22 mouse cellular contexts compared by ENCODE assay signal in the genomic region with DNA sequence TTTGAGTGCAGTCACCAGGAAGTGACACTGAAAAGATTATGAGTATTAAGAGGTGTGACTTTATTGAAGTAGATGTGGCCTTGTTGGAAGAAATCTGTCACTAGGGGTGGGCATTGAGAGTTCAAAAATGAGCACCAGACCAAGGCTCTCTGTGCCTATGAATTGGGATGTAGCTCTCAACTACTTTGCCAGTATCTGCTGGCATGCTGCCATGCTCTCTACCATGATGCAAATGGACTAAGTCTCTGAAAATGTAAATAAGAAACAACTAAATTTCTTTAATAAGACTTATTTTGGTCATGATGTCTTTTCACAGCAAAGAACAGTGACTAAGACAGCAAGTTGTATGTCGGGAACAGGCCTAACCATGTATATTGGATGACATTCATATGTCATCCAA.
A peak's percentile ranks its signal among the peaks of the same experiment; 100 is the strongest.
DNase-seq lines count a peak whose midpoint lies in the region; ATAC-seq and TF ChIP-seq lines count a peak whose summit lies in the region.
"Had no signal": no experiment of that assay in that cellular context is flagged by ENCODE, and none has a peak within 500 bp of the region (broad histone marks: within the 10 kb centered on the region; RNA-seq: fewer than 3 reads in every experiment).

No protein-coding gene starts in this region.

- DNase-seq in cerebellum, adult 2 months = peak; percentile 32 to 50
- DNase-seq in cerebellum, postnatal 4 days (ENCODE audit: low spot score in 2 of 2) = no peak
- DNase-seq in NIH3T3 (ENCODE audit: low read depth) = peak; percentile 11
- DNase-seq in cerebellum, adult 8-10 months = peak; percentile 36
- DNase-seq in cerebellum, postnatal 14 days = peak; percentile 31 to 46
- DNase-seq in forebrain, postnatal 0 days = no peak
- DNase-seq in urinary bladder, adult 18-20 months (ENCODE audit: low spot score in 2 of 2) = no peak
- DNase-seq: adrenal gland, adult 2 months; adrenal gland, postnatal 25 days; embryo, embryonic 11 days; gastrocnemius, postnatal 14 days; heart, adult 2 months; kidney, adult 2 months had no signal

- no peak for TF ChIP-seq POLR2A in cerebellum, adult 2 months (IDR thresholded peaks at IDR 0.05; ENCODE audit: borderline replicate concordance, insufficient read depth, low read length)

- H3K27ac ChIP-seq in cerebellum, adult 2 months (ENCODE audit: insufficient read depth, low read length) = no peak overlapping the region
- H3K27ac ChIP-seq in forebrain, postnatal 0 days (ENCODE audit: low read depth, low read length) = no peak overlapping the region
- H3K27ac ChIP-seq: embryonic facial prominence, embryonic 15.5 days; forebrain, embryonic 10.5 days; heart, adult 2 months; hindbrain, embryonic 10.5 days had no signal

- no peak overlapping the region for H3K4me2 ChIP-seq in forebrain, postnatal 0 days (ENCODE audit: low read depth)
- H3K4me2 ChIP-seq: embryonic facial prominence, embryonic 15.5 days; heart, embryonic 11.5 days; hindbrain, embryonic 14.5 days had no signal

- no peak for ATAC-seq in forebrain, postnatal 0 days
- ATAC-seq: forebrain, embryonic 14.5 days; intestine, embryonic 16.5 days had no signal

- peaks cover 4% of the 10 kb centered on the region for H3K4me1 ChIP-seq in cerebellum, adult 2 months (ENCODE audit: control insufficient read depth, insufficient read depth, low read length)
- no peaks in the 10 kb centered on the region for H3K4me1 ChIP-seq in forebrain, postnatal 0 days (ENCODE audit: insufficient read depth)
- H3K4me1 ChIP-seq: embryonic facial prominence, embryonic 15.5 days; forebrain, embryonic 10.5 days; hindbrain, embryonic 10.5 days had no signal

- H3K4me3 ChIP-seq in cerebellum, adult 2 months (replicated peaks; ENCODE audit: insufficient read depth, low read depth, low read length) = no peak overlapping the region
- no peak overlapping the region for H3K4me3 ChIP-seq in forebrain, postnatal 0 days (ENCODE audit: low read depth, low read length)
- H3K4me3 ChIP-seq: embryonic facial prominence, embryonic 15.5 days; erythroblast, embryonic 14.5 days; forebrain, embryonic 10.5 days; heart, adult 2 months; hindbrain, embryonic 10.5 days had no signal

- 98% methylated on average over 1 of the region's 1 CpGs for WGBS in cerebellum, adult 2 months
- WGBS in forebrain, postnatal 0 days = 92% methylated on average over 1 of the region's 1 CpGs

- no peak overlapping the region for H3K9ac ChIP-seq in forebrain, postnatal 0 days
- H3K9ac ChIP-seq: embryonic facial prominence, embryonic 15.5 days; hindbrain, embryonic 14.5 days had no signal

- H3K27me3 ChIP-seq in cerebellum, adult 2 months (ENCODE audit: control insufficient read depth, insufficient read depth, low read length) = no peaks in the 10 kb centered on the region
- H3K27me3 ChIP-seq in forebrain, postnatal 0 days (ENCODE audit: insufficient read depth, low read length) = no peaks in the 10 kb centered on the region
- H3K27me3 ChIP-seq: CH12.LX; embryonic facial prominence, embryonic 15.5 days had no signal

- no peaks in the 10 kb centered on the region for H3K9me3 ChIP-seq in forebrain, postnatal 0 days (ENCODE audit: low read length)
- H3K9me3 ChIP-seq: embryonic facial prominence, embryonic 15.5 days; forebrain, embryonic 10.5 days; hindbrain, embryonic 10.5 days had no signal

- H3K36me3 ChIP-seq in forebrain, postnatal 0 days (ENCODE audit: insufficient read depth) = peaks cover 24% of the 10 kb centered on the region
- H3K36me3 ChIP-seq: embryonic facial prominence, embryonic 15.5 days; forebrain, embryonic 10.5 days; hindbrain, embryonic 10.5 days had no signal

- no peak for TF ChIP-seq CTCF in cerebellum, adult 2 months (IDR thresholded peaks at IDR 0.05; ENCODE audit: borderline replicate concordance, insufficient read depth, low read depth, low read length)
- TF ChIP-seq CTCF in forebrain, postnatal 0 days (IDR thresholded peaks at IDR 0.05; ENCODE audit: low read depth) = no peak

Comparison
In these comparisons a context has a peak if more than half of its experiments do, and no peak if none do; other contexts are left out.
1. DNase-seq: peak in cerebellum, adult 2 months (2 of 2), NIH3T3 (single experiment), cerebellum, adult 8-10 months (single experiment) and cerebellum, postnatal 14 days (2 of 2); none in cerebellum, postnatal 4 days (0 of 2), forebrain, postnatal 0 days (single experiment) and urinary bladder, adult 18-20 months (0 of 2).